Mouse (Mus musculus) limb, embryonic 15.5 days (tissue): ENCODE measurements around the gene Tle3. TPM values are rescaled to one million over a fixed set of nuclear protein-coding genes. Genes with fewer than 3 reads are reported as not detected.
A peak's percentile ranks its signal among the peaks of the same experiment; 100 is the strongest.

Experiments
- ATAC-seq: fragments of 200-750 bp; cut with Nextera tagmentation; 2 replicates; pipeline ENCODE4 v1.8.0; 2017; ENCODE audit warnings: low read depth, moderate TSS enrichment; ENCODE audit not compliant: insufficient number of reproducible peaks, low FRiP score, low TSS enrichment
- H3K27ac ChIP-seq: fragments of 300-500 bp; sonication (generic); 2 replicates; pipeline ENCODE4 v1.5.1; 2015; ENCODE audit warnings: moderate library complexity, mild to moderate bottlenecking, inconsistent platforms
- H3K27me3 ChIP-seq: fragments of 300-500 bp; sonication (generic); 2 replicates; pipeline ENCODE4 v1.6.1; 2015; ENCODE audit warnings: inconsistent platforms
- H3K36me3 ChIP-seq: fragments of 300-500 bp; sonication (generic); 2 replicates; pipeline ENCODE4 v1.6.1; 2015; ENCODE audit warnings: inconsistent platforms
- H3K4me1 ChIP-seq: fragments of 300-500 bp; sonication (generic); 2 replicates; pipeline ENCODE4 v1.6.1; 2015; ENCODE audit warnings: inconsistent platforms
- H3K4me2 ChIP-seq: fragments of 300-500 bp; sonication (generic); 2 replicates; pipeline ENCODE4 v1.6.1; 2015; ENCODE audit warnings: mild to moderate bottlenecking, inconsistent platforms
- H3K4me3 ChIP-seq: fragments of 300-500 bp; sonication (generic); 2 replicates; pipeline ENCODE4 v1.5.1; 2015; ENCODE audit warnings: mild to moderate bottlenecking, inconsistent platforms
- H3K9ac ChIP-seq: fragments of 300-500 bp; sonication (generic); 2 replicates; pipeline ENCODE4 v1.6.1; 2015; ENCODE audit warnings: inconsistent platforms
- H3K9me3 ChIP-seq: fragments of 300-500 bp; sonication (generic); 2 replicates; pipeline ENCODE4 v1.6.1; 2016; ENCODE audit warnings: inconsistent platforms
- WGBS: fragments of 180-500 bp; shearing (Covaris S2); methylation state at CpG from one replicate; pipeline ENCODE4 v1.1.7; 2015; 5-methylcytosine and 5-hydroxymethylcytosine counted together
- polyA plus RNA-seq: library from polyadenylated mRNA; unstranded; fragments of >200 nt; fragmentation: Nextera tagmentation; extraction: Ambion mirVana; gene quantifications from 2 replicates; pipeline ENCODE4 v1.2.1, GENCODE M21; 2015

Gene Tle3
- polyA plus RNA-seq: 38.0 and 42.9 TPM in 2 replicates

DNA sequence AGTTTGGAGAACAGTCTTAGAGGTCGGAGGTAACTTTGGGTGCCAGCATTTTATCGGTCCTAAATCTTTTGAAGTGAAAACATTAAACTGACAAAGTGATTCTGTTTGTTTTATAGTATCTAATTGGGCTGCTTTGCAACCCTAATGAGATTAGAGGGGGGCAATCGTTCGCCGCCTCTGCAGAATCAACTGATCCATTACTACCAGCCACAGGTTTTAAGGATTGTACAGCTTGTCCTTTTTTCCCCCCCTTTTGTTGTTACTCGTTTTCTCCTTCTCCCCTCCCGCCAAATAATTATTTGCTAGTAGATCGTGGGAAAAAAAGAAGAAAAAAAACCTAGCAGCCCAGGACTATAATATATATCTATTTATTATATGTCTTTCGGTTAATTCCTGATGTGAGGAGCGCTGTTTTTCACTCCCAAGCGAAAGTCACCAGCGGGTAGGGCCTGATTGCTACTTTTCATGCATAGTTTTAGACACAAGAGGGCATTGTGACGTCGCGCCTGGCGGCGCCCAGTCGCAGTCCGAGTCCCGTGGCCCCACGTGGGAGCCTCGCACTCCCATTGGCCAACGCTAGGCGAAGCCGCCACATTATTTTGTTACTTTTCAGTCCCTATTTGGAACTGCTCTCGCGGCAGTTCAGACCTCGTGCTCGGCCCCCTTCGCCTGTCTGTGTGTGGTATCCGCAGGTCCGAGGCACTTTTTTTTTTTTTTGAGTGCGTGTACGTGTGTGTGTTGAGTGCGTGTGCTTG, at the start of gene Tle3:
Gene Tle3 (plus strand): TSS at position 612 of the 755 bp plus-strand sequence.
- under 1% methylated on average over 35 of the region's 35 CpGs for WGBS
- Histone ChIP-seq H3K9me3 (no peaks in the 10 kb centered on the region), H3K4me3 (peak within 1 kb of the TSS; percentile 89), H3K4me2 (peak within 1 kb of the TSS; percentile 92), H3K9ac (peak within 1 kb of the TSS; percentile 98), H3K36me3 (peaks cover 7% of the 10 kb centered on the region; the same call in 1 of the 2 replicates), H3K27ac (peak within 1 kb of the TSS; percentile 96), H3K27me3 (no peaks in the 10 kb centered on the region; the same call in 1 of the 2 replicates), H3K4me1 (peaks cover 60% of the 10 kb centered on the region)
- ATAC-seq: peak; percentile 72

DNA sequence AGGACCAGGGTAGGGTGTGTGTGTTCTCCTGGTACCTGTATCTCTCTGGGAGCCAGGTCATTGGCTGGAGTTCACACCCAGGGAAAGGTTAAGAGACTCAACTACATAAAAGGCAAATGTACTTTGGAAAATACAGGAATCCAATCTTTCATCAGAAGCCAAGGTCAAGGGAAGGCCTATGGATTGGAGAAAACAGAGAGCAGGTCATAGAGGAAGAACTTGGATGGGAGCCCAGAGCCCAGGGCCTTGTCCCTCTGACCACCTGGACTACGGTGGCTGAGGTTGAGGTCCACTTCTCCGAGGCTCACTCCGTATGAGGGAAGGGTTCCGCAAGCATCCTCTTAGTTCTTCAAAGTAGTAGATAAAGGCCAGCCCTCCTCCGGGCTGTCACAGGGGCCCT, 48.9 kb upstream of the Tle3 start:
- Histone ChIP-seq H3K27me3 (peaks cover 26% of the 10 kb centered on the region), H3K4me3 (no peak overlapping the region), H3K9ac (no peak overlapping the region), H3K36me3 (no peaks in the 10 kb centered on the region), H3K9me3 (no peaks in the 10 kb centered on the region), H3K27ac (no peak overlapping the region), H3K4me1 (peaks cover 36% of the 10 kb centered on the region), H3K4me2 (no peak overlapping the region)
- ATAC-seq: no peak; the same call in 1 of the 2 replicates
- 79% methylated on average over 5 of the region's 5 CpGs for WGBS

DNA sequence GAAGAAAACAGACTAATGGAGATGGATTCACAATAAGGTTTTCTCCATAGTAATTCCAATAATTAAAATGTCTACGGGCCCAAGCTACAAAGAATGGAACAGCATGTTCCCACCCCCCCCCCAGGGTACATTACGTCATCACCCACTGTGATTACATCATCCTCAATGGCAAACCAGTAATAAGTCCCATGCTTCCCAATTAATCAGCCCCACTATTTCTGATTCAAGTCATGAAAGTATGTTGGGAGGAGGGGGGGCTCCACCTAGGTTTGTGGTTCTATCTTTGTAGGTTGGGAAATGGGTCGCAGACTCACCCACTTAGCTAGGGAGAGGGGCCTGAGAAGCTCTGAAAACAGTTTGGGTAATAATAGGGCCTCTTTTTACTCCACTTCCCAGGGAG, 48.3 kb upstream of the Tle3 start:
- 43% methylated on average over 3 of the region's 3 CpGs for WGBS
- Histone ChIP-seq H3K27ac (no peak overlapping the region), H3K4me1 (peaks cover 36% of the 10 kb centered on the region), H3K27me3 (peaks cover 26% of the 10 kb centered on the region), H3K36me3 (no peaks in the 10 kb centered on the region), H3K9me3 (no peaks in the 10 kb centered on the region), H3K9ac (no peak overlapping the region), H3K4me3 (no peak overlapping the region), H3K4me2 (no peak overlapping the region)
- no peak for ATAC-seq

DNA sequence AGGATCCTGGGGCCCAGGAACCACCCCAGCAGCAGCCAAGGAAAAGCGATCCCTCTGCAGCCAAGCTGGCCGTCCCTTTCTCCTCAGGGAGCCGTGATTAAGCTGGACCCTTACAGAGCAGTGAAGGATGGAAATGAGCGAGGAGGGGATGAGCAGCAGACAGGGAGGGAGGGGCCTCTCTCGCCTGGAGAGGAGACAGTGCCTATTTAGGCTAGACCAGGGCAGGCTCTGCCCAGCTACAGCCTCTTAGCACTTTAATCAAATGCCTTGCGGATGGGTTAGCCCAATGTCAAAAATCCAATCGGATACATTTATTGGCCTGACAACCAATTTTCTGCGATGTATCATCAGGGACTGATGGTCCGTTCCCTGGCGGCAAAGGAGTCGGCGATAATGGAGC, 47.8 kb upstream of the Tle3 start:
- ATAC-seq: no peak
- H3K4me3 ChIP-seq: no peak overlapping the region
- no peaks in the 10 kb centered on the region for H3K9me3 ChIP-seq
- peaks cover 26% of the 10 kb centered on the region for H3K27me3 ChIP-seq
- WGBS: 31% methylated on average over 12 of the region's 12 CpGs
- H3K27ac ChIP-seq: no peak overlapping the region
- peaks cover 34% of the 10 kb centered on the region for H3K4me1 ChIP-seq
- no peak overlapping the region for H3K9ac ChIP-seq
- no peak overlapping the region for H3K4me2 ChIP-seq
- no peaks in the 10 kb centered on the region for H3K36me3 ChIP-seq

DNA sequence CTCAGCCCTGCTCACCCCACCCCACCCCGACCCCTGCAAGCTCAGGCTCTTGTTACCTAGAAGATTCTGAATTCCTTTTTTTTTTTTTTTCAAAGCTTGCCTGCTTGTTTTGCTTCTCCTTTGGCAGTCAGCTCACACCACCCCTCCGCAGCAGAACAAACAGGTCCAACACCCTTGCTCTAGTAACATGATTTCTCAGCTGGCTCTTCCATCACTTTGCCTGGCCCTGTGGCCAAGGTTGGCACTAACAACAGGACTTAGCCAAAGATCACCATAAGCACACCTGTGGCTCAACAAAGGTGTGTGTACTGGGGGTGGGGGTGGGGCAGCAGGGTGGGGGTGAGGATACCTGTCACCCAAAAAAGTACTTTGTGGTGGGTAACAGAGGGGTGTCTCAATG, 47.2 kb upstream of the Tle3 start:
- H3K4me2 ChIP-seq: no peak overlapping the region
- no peak overlapping the region for H3K4me3 ChIP-seq
- no peak overlapping the region for H3K27ac ChIP-seq
- ATAC-seq: no peak
- no peak overlapping the region for H3K9ac ChIP-seq
- 54% methylated on average over 2 of the region's 2 CpGs for WGBS
- peaks cover 31% of the 10 kb centered on the region; the same call in 1 of the 2 replicates for H3K27me3 ChIP-seq
- no peaks in the 10 kb centered on the region for H3K9me3 ChIP-seq
- no peaks in the 10 kb centered on the region for H3K36me3 ChIP-seq
- peaks cover 29% of the 10 kb centered on the region for H3K4me1 ChIP-seq

DNA sequence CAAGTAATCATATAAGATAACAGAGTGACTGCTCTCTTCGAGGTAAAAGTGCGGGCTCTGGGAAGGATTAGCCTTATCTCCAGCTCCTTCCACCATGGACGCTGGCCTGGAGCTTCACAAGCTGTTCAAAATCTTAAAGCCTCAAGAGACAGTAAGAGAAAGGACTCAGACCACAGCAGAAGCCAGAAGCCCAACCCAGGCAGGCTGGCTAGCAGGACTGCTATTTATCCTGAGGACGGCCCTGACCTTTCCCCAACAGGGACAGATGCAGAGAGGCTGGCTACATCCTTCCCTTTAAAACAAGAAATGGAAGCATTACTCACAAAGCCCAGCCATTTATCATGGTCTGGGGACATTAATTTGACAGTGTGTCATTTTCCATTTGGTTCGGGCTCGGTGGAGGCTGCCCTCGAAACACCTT, 46.2 kb upstream of the Tle3 start:
- no peak overlapping the region for H3K27ac ChIP-seq
- peaks cover 27% of the 10 kb centered on the region; the same call in 1 of the 2 replicates for H3K27me3 ChIP-seq
- no peaks in the 10 kb centered on the region for H3K9me3 ChIP-seq
- H3K4me3 ChIP-seq: no peak overlapping the region
- WGBS: 30% methylated on average over 7 of the region's 7 CpGs
- no peak overlapping the region for H3K9ac ChIP-seq
- no peak for ATAC-seq
- peaks cover 29% of the 10 kb centered on the region for H3K4me1 ChIP-seq
- no peak overlapping the region for H3K4me2 ChIP-seq
- H3K36me3 ChIP-seq: no peaks in the 10 kb centered on the region

DNA sequence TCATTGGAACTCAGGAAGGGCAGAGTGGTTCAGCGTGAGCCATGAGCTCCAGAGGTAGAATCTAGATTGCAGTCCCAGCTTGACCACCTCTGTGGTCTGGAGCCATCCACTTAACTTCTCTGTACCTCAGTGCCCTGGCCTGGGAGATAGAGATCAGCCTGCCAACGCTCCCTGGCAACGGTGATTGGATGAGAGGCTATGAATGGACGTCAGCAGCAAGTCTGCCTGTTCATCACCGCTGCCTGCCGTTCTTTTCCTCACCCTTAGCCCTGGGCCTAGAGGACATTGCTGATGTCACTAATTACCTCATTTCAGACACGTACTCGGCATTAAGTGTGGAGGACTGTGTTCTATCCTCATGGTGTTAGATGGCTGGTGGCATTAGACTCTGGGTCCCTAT, 45.2 kb upstream of the Tle3 start:
- Histone ChIP-seq H3K27me3 (peaks cover 25% of the 10 kb centered on the region; the same call in 1 of the 2 replicates), H3K9ac (no peak overlapping the region), H3K9me3 (no peaks in the 10 kb centered on the region), H3K4me1 (peaks cover 25% of the 10 kb centered on the region), H3K4me3 (no peak overlapping the region), H3K36me3 (no peaks in the 10 kb centered on the region), H3K27ac (no peak overlapping the region), H3K4me2 (no peak overlapping the region)
- WGBS: 71% methylated on average over 8 of the region's 8 CpGs
- no peak for ATAC-seq

DNA sequence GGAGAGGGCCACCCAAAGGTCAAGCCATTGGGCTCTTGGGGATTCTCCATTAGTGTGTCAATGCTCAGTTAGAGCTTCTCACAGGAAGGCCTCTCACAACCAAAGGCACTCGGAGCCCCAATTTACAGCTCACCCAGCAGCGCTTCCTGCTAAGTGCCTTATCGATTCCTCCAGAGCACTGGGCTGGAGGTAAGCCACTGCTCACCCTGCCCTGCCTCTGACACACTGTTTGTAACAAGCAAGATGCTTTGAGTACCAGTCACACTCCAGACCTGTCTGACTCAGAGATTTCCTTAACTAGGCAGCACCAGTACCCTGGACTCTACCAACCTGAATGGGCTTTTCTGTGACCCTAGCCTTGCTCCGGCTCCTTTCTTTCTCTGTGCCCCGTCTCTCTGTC, 44.0 kb upstream of the Tle3 start:
- peaks cover 23% of the 10 kb centered on the region; the same call in 1 of the 2 replicates for H3K27me3 ChIP-seq
- H3K9ac ChIP-seq: no peak overlapping the region
- H3K4me1 ChIP-seq: peaks cover 29% of the 10 kb centered on the region
- H3K36me3 ChIP-seq: no peaks in the 10 kb centered on the region
- H3K4me2 ChIP-seq: no peak overlapping the region
- WGBS: 78% methylated on average over 5 of the region's 5 CpGs
- no peaks in the 10 kb centered on the region for H3K9me3 ChIP-seq
- ATAC-seq: no peak
- no peak overlapping the region for H3K4me3 ChIP-seq
- no peak overlapping the region for H3K27ac ChIP-seq

DNA sequence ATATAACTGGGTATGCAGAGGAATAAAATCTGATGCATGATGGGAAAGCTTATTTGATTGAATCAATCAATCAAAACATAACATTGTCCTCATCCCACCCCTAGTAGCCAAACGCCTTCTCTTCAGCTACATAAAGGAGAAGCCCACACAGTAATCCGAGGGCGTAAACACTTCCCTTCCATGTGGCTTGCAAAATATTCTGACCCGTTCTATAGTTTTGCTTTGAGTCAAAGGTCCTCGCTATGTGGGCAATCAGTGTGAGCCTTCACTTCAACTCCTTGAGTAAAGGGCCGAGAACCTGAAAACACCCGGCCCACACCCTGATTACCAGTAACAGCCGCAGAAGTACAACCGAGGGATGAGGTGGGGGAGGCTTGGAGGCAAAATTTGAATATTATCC, 41.4 kb upstream of the Tle3 start:
- no peaks in the 10 kb centered on the region for H3K36me3 ChIP-seq
- no peak overlapping the region for H3K4me2 ChIP-seq
- H3K9ac ChIP-seq: no peak overlapping the region
- ATAC-seq: no peak
- WGBS: 87% methylated on average over 9 of the region's 9 CpGs
- H3K4me1 ChIP-seq: peaks cover 14% of the 10 kb centered on the region
- 0 out of 2 replicates have a peak, but pooled peaks cover 9% of the 10 kb centered on the region for H3K27me3 ChIP-seq
- no peaks in the 10 kb centered on the region for H3K9me3 ChIP-seq
- H3K27ac ChIP-seq: no peak overlapping the region
- H3K4me3 ChIP-seq: no peak overlapping the region

DNA sequence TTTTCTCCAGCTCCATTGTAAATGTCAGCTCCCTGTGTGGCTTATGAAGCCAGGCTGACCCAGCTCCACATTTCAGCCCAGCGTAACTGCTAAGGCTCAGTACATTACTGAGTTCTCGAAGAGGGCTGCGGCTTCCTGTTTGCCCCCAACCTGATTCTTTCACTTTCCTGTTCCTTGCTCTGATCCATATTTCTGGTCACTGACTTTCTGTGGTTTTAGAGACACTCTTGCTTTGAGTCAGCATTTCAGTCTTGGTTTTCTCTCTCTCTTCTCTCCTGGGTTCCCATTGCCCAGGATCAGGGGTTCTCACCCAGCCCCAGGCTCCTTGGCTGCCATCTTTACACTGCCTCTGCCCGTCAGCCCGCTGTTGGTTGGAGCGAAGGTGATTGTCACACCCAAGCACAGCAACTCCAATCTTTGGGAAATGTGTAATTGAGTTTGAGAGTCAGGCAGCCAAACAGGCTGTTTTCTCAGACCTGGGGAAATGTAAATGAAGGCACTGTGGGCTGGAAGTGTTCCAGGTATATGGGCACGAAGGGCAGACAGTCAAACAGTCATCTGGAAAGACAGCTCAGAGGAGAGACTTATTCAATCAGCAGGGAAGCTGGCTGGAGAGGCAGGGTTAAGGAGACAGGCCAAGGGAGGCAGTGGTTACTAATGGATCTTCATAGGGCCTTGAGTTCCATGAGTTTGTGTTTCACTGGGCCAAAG, 39.8 kb upstream of the Tle3 start:
- Histone ChIP-seq H3K27me3 (0 out of 2 replicates have a peak, but pooled peaks cover 9% of the 10 kb centered on the region), H3K9me3 (no peaks in the 10 kb centered on the region), H3K4me2 (no peak overlapping the region), H3K36me3 (no peaks in the 10 kb centered on the region), H3K27ac (no peak overlapping the region), H3K4me3 (no peak overlapping the region), H3K9ac (no peak overlapping the region), H3K4me1 (peaks cover 13% of the 10 kb centered on the region)
- WGBS: 74% methylated on average over 7 of the region's 7 CpGs
- no peak for ATAC-seq

DNA sequence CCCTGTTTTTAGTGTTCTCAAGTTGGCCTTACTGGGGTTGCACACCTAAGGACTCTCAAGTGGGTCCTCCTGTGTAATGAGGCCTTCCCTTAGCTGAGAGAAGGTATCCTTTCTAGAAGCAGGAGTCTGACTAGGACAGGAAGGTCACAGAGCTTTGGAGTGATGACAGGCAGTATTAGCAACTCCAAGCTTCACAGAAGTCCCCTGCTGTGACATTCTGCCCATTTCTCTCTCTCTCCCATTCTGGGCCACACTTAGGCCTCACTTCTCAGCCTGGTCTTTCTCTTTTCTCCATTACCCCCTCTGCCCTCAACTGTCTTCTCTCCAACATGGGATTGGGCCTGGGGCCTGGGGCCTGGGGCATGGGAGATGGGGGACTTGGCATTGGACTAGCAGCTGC, 36.0 kb upstream of the Tle3 start:
- Histone ChIP-seq H3K4me2 (no peak overlapping the region), H3K27ac (no peak overlapping the region)
- ATAC-seq: no peak

More for the DNA sequence above, 36.0 kb upstream of the Tle3 start:
- H3K4me3 ChIP-seq: no peak overlapping the region
- H3K9me3 ChIP-seq: no peaks in the 10 kb centered on the region
- H3K4me1 ChIP-seq: peaks cover 32% of the 10 kb centered on the region
- no peak overlapping the region for H3K9ac ChIP-seq
- no peaks in the 10 kb centered on the region for H3K36me3 ChIP-seq
- H3K27me3 ChIP-seq: peaks cover 12% of the 10 kb centered on the region; the same call in 1 of the 2 replicates
